Mouse (Mus musculus) kidney, embryonic 14.5 days (tissue): ENCODE data around the gene Gm10840. TPM values are rescaled to one million over a fixed set of nuclear protein-coding genes. Genes with fewer than 3 reads are reported as not detected.
"Not testable (repeated sequence)": the region's sequence is repeated elsewhere in the genome, so short reads cannot be mapped to it uniquely, and the experiment has no call there.

Experiments
- ATAC-seq: fragments of 200-750 bp; cut with Nextera tagmentation; 2 replicates; pipeline ENCODE4 v1.8.0; 2017; ENCODE audit warnings: moderate number of reproducible peaks, mild to moderate bottlenecking, moderate TSS enrichment, moderate library complexity; ENCODE audit not compliant: low FRiP score, low TSS enrichment
- H3K27ac ChIP-seq: fragments of 300-500 bp; sonication (generic); 2 replicates; pipeline ENCODE4 v1.5.1; 2014; ENCODE audit warnings: low read depth, mild to moderate bottlenecking, low read length, moderate library complexity, mixed read lengths
- H3K27me3 ChIP-seq: fragments of 300-500 bp; sonication (generic); 2 replicates; pipeline ENCODE4 v1.6.1; 2014; ENCODE audit warnings: mild to moderate bottlenecking, low read length; ENCODE audit not compliant: control insufficient read depth, insufficient read depth
- H3K36me3 ChIP-seq: fragments of 300-500 bp; sonication (generic); 2 replicates; pipeline ENCODE4 v1.6.1; 2014; ENCODE audit warnings: low read length, mixed read lengths; ENCODE audit not compliant: control insufficient read depth, insufficient read depth
- H3K4me1 ChIP-seq: fragments of 300-500 bp; sonication (generic); 2 replicates; pipeline ENCODE4 v1.6.1; 2014; ENCODE audit warnings: low read length, mixed read lengths; ENCODE audit not compliant: control insufficient read depth, insufficient read depth
- H3K4me2 ChIP-seq: fragments of 300-500 bp; sonication (generic); replicated peaks from 2 replicates; pipeline ENCODE4 v1.6.1; 2014; ENCODE audit warnings: low read depth, mild to moderate bottlenecking, low read length
- H3K4me3 ChIP-seq: fragments of 300-500 bp; sonication (generic); 2 replicates; pipeline ENCODE4 v1.5.1; 2014; ENCODE audit warnings: mild to moderate bottlenecking, low read length
- H3K9ac ChIP-seq: fragments of 300-500 bp; sonication (generic); 2 replicates; pipeline ENCODE4 v1.6.1; 2014; ENCODE audit warnings: low read depth, mild to moderate bottlenecking, low read length, moderate library complexity
- H3K9me3 ChIP-seq: fragments of 300-500 bp; sonication (generic); 2 replicates; pipeline ENCODE4 v1.6.1; 2016; ENCODE audit warnings: low read length; ENCODE audit not compliant: control insufficient read depth
- WGBS: fragments of 180-500 bp; shearing (Covaris S2); extraction: QIAGEN DNeasy Blood & Tissue Kit; methylation state at CpG from one replicate; pipeline ENCODE4 v1.1.7; 2014; 5-methylcytosine and 5-hydroxymethylcytosine counted together
- polyA plus RNA-seq: library from polyadenylated mRNA; unstranded; fragments of >200 nt; fragmentation: Nextera tagmentation; extraction: Ambion mirVana; gene quantifications from 2 replicates; pipeline ENCODE4 v1.2.1, GENCODE M21; 2014

Gm10840 gene
- polyA plus RNA-seq, result not detected in 2 replicates

DNA sequence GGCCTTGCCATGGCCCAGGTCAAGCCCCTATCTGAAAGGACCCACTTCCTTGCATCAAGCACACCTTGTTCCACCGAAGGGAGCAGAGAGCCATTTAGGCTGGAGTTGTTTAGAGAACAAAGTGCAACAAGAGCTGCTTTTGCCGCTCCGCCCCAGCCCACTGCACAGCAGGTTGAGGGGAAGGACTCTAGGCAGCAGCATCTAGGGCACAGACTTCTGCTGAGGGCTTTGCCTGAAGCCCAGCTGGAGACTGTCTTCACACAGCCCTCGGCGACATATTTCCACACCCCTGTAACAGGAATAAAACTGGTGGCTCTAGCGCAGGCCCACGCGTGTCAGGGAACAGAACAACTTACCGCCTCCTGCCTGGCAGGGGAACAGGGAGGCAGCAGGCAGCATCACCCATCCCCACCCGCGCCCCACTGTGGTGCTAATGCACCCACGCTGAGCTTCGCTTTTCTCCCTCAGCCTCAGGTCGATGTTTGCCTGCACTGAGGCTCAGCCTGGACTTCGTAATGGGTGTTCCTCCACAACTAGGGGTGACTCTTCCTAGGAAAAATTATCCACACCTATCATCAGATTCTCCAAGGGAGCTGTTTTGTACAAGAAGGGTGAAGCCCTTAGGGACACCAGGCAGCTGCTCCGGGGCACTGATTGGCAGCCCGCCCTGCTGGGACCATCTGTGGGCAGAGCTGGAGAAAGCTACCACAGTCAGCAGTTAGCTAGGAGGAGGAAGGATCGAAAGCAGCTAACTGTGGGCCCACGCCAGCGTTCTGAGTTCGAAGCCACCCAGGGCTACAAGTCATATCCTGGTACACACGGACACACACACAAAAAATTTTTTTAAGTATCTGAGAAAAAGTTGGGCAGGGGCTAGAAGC is at the start of gene Gm10840, which contains the start of gene Limd2:
TSS of gene Gm10840 (plus strand) at position 10 of the 881 bp plus-strand sequence.
TSS of gene Limd2 (minus strand) at position 20 of the 881 bp plus-strand sequence.
- no peaks in the 10 kb centered on the region for H3K9me3 ChIP-seq
- peak within 1 kb of the TSS; percentile 96 for H3K27ac ChIP-seq
- no peaks in the 10 kb centered on the region for H3K27me3 ChIP-seq
- H3K4me2 ChIP-seq, result peak within 1 kb of the TSS; percentile 58
- peaks cover 24% of the 10 kb centered on the region for H3K4me1 ChIP-seq
- WGBS, result 31% methylated on average over 22 of the region's 22 CpGs
- ATAC-seq, result peak; percentile 29; the same call in 1 of the 2 replicates
- peak within 1 kb of the TSS; percentile 86 for H3K4me3 ChIP-seq
- peak within 1 kb of the TSS; percentile 95 for H3K9ac ChIP-seq
- peaks cover 51% of the 10 kb centered on the region for H3K36me3 ChIP-seq

DNA sequence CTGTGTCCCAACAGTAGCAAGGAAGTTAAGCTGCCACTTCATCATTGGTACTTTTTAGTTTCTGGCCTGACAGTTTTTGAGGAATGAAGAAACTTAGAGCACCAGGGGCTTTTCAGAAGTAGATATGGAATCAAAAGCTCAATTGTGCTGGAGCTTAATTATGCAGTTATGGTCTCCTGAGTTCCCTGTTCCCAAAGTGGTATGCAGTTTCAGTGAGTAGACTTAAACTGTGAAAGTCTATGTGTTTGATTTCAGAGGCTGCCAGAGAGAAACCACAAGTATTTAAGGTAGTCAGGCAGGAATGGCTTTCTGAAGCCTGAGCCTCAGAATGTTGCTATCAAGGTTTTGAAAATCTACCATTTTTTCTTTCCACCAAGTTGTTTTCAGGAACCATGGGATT is 49.0 kb upstream of the Gm10840 start:
- Histone ChIP-seq H3K9ac (no peak overlapping the region), H3K4me3 (no peak overlapping the region), H3K27me3 (no peaks in the 10 kb centered on the region), H3K27ac (no peak overlapping the region), H3K9me3 (no peaks in the 10 kb centered on the region), H3K4me1 (no peaks in the 10 kb centered on the region), H3K4me2 (no peak overlapping the region), H3K36me3 (peaks cover 24% of the 10 kb centered on the region)
- ATAC-seq, result no peak

DNA sequence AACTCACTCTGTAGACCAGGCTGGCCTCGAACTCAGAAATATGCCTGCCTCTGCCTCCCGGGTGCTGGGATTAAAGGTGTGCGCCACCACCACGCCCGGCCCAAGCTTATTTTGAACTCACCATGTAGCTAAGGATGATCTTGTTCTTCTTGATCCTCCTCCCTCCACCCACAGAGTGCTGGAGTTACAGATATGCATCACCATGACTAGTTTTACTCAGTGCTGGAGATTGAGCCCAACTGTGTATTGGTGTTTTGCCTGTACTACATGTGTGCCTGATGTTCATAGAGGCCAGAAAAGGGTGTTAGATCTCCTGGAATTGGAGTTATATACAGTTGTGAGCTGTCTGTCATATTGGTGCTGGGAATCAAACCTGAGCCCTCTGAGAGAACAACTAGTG is 38.4 kb upstream of the Gm10840 start:
- Histone ChIP-seq H3K9me3 (no peaks in the 10 kb centered on the region), H3K27me3 (no peaks in the 10 kb centered on the region), H3K27ac (no peak overlapping the region), H3K4me2 (no peak overlapping the region), H3K4me1 (no peaks in the 10 kb centered on the region), H3K36me3 (peaks cover 61% of the 10 kb centered on the region), H3K9ac (no peak overlapping the region), H3K4me3 (no peak overlapping the region)
- WGBS, result 92% methylated on average over 5 of the region's 5 CpGs
- ATAC-seq, result no peak

DNA sequence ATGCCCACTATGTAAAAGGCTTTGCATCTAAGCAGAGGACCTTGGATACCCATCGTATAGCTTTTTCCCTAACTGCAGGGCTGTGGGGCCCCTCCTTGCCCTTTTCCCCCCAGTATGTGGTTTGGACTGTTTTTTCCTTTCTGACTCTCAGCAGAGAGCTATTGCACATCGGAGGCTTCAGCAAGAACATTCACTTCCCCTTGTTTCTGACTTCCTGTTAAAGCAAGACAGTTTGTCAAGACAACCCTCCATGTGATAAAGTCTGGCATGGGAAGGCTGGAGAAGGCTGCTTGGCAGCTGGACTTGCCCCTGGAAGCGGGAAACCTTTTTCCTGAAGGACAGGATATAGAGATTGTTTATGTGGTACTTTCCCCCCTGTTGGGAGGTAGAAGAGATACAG is 37.9 kb upstream of the Gm10840 start:
- Histone ChIP-seq H3K4me2 (no peak overlapping the region), H3K27ac (no peak overlapping the region), H3K4me1 (no peaks in the 10 kb centered on the region), H3K9ac (no peak overlapping the region), H3K36me3 (peaks cover 55% of the 10 kb centered on the region), H3K9me3 (no peaks in the 10 kb centered on the region), H3K4me3 (no peak overlapping the region), H3K27me3 (no peaks in the 10 kb centered on the region)
- WGBS, result 75% methylated on average over 3 of the region's 3 CpGs
- no peak for ATAC-seq

DNA sequence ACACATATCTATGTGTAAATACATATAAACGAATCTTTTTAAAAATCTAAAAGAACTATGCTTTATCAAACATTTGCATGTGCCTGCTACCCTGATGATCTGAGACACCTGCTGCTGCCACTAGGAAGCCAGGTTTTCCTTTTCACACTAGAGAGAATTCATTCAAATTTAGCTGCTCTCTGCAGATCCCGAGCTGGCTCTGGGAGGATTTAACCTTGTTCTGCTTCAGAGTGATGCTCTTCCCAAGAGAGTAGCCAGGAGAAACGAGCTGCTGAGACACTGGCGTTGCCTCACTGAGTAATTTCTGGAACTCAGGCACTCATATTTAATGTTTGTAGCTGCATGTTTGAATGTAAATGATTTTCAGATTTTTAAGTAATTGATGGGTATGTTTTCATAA is 35.9 kb upstream of the Gm10840 start:
- no peak overlapping the region for H3K4me2 ChIP-seq
- no peaks in the 10 kb centered on the region for H3K4me1 ChIP-seq
- H3K9me3 ChIP-seq, result no peaks in the 10 kb centered on the region
- no peak overlapping the region for H3K4me3 ChIP-seq
- WGBS, result 80% methylated on average over 4 of the region's 4 CpGs
- ATAC-seq, result no peak
- no peak overlapping the region for H3K9ac ChIP-seq
- no peaks in the 10 kb centered on the region for H3K27me3 ChIP-seq
- peaks cover 49% of the 10 kb centered on the region for H3K36me3 ChIP-seq
- no peak overlapping the region for H3K27ac ChIP-seq

DNA sequence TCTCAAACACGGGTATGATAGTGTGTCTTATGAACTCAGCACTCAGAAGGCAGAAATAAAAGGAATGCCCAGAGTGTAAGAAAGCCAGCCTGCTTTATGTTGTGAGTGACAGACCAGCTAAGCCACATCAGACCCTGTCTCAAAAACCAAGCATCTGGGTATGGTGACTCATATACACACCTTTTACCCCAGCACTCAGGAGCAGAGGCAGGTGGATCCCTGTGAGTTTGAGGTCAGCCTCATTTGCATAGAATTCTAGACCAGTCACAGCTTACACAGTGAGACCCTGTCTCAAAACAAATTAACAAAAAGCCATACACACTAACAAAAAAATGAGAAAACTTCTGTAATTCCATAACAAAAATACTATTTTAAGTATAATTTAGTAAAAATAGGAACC is 34.8 kb upstream of the Gm10840 start:
- Histone ChIP-seq H3K4me1 (no peaks in the 10 kb centered on the region), H3K27me3 (no peaks in the 10 kb centered on the region), H3K27ac (no peak overlapping the region), H3K9me3 (no peaks in the 10 kb centered on the region), H3K4me2 (no peak overlapping the region), H3K9ac (no peak overlapping the region), H3K36me3 (peaks cover 51% of the 10 kb centered on the region), H3K4me3 (no peak overlapping the region)
- ATAC-seq, result no peak
- 82% methylated on average over 1 of the region's 1 CpGs for WGBS

DNA sequence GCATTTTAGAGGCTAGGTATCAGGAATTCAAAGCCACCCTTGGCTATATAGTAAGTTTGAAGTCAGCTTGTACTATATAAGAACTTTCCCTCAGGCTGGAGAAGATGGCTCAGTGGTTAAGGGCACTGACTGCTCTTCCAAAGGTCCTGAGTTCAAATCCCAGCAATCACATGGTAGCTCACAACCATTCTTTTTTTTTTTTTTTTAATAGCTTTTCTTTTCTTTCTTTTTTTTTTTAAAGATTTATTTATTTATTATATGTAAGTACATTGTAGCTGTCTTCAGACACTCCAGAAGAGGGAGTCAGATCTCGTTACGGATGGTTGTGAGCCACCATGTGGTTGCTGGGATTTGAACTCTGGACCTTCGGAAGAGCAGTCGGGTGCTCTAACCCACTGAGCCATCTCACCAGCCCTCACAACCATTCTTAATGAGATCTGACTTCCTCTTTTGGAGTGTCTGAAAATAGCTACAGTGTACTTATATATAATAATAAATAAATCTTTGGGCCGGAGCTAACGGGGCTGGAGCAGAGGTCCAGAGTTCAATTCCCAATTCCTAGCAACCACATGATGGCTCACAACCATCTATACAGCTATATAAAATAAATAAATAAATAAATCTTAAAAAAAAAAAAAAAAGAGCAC is 33.8 kb upstream of the Gm10840 start:
- WGBS, result 95% methylated on average over 4 of the region's 6 CpGs
- ATAC-seq, result not testable (repeated sequence)

DNA sequence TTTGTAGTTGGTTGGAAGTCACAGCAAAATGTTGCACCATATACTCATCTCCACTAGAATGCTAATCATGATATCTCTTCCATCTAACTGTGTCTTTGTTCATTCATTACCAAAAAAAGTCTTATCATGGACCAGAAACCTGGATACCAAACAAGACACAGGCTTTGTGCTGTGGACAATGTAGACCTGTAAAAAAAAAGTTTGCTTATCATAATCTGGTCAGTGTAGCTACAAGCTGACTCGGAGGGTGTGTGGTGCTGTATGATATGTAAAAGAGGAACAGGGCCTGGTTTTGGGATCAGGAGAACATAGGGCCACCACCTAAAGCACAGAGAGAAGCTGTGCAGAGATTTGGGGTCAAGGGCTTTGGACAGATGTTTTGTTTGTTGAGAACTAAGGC is 31.2 kb upstream of the Gm10840 start:
- H3K4me1 ChIP-seq, result peaks cover 3% of the 10 kb centered on the region; the same call in 1 of the 2 replicates
- H3K36me3 ChIP-seq, result peaks cover 34% of the 10 kb centered on the region
- no peak overlapping the region for H3K27ac ChIP-seq
- no peak for ATAC-seq
- 90% methylated on average over 1 of the region's 1 CpGs for WGBS
- H3K4me2 ChIP-seq, result no peak overlapping the region
- H3K9me3 ChIP-seq, result no peaks in the 10 kb centered on the region
- H3K4me3 ChIP-seq, result no peak overlapping the region
- H3K9ac ChIP-seq, result no peak overlapping the region
- H3K27me3 ChIP-seq, result no peaks in the 10 kb centered on the region

More for the DNA sequence above, 33.8 kb upstream of the Gm10840 start:
- H3K4me2 ChIP-seq, H3K4me3 ChIP-seq, H3K9ac ChIP-seq, H3K27me3 ChIP-seq, H3K27ac ChIP-seq, H3K4me1 ChIP-seq, H3K9me3 ChIP-seq: not testable (repeated sequence)
- H3K36me3 ChIP-seq, result peaks cover 46% of the 10 kb centered on the region

DNA sequence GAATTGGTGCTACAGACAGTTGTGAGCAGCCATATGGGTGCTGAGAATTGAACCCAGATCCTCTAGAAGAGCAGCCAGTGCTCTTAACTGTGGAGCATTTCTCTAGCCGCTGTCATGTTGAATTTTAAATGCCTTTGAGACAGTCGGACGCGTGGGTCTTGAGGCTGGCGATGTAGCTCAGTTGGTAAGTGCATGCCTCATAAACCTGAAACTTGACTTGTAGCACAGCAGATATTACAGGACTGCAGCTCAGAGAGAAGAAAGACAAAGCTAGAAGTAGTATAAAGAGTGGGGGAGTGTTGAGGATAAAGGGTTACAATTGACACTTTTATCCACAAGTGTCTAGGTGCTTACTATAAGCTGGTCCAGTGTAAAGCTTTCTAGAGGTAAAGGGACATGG is 28.1 kb upstream of the Gm10840 start:
- Histone ChIP-seq H3K9ac (no peak overlapping the region), H3K36me3 (peaks cover 31% of the 10 kb centered on the region)

More for the DNA sequence above, 28.1 kb upstream of the Gm10840 start:
- no peak overlapping the region for H3K4me3 ChIP-seq
- ATAC-seq, result no peak
- H3K4me1 ChIP-seq, result peaks cover 8% of the 10 kb centered on the region; the same call in 1 of the 2 replicates
- H3K9me3 ChIP-seq, result no peaks in the 10 kb centered on the region
- H3K27ac ChIP-seq, result no peak overlapping the region
- WGBS, result 59% methylated on average over 5 of the region's 5 CpGs
- H3K4me2 ChIP-seq, result no peak overlapping the region
- no peaks in the 10 kb centered on the region for H3K27me3 ChIP-seq
